Mouse (Mus musculus): Measurements from ENCODE around the gene Ablim2.

- TF ChIP-seq CTCF (conservative IDR thresholded peaks at IDR 0.05; ENCODE audit: insufficient read depth, insufficient read length, low read depth, low read length): no peak
- no peak for TF ChIP-seq POLR2A (IDR thresholded peaks at IDR 0.05; ENCODE audit: low read depth, low read length)
Observed at GRCm38 (mm10) chr5:35873382-35873781, 115.7 kb downstream of the Ablim2 start.
